8 mouse cellular contexts compared by ENCODE assay signal in the genomic region with DNA sequence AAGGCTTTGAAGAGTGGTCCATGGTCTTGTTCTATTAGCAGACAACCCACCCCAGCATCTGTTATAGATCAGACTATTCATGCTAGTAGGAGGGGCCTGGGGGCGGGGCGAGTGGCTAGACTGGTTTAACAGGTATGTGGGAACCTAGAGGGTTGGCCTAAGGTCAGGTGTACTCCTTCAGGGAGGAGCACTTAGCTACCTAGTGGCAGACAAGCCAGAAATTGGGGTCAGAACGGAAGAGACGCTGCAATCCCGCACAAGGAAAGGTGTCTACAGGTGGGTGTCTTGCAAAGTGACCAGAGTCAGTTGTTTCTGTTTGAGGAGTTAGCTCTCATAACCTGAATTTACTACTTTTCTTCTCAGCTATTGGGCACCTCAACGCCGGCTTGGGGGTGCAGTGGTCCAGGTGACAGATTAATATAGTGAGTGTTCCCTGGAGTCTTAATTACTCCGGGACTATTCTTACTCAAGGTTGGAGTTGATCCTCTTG. TPM values are rescaled to one million over a fixed set of nuclear protein-coding genes. Genes with fewer than 3 reads are reported as not detected.
A peak's percentile ranks its signal among the peaks of the same experiment; 100 is the strongest.
DNase-seq lines count a peak whose midpoint lies in the region; ATAC-seq and TF ChIP-seq lines count a peak whose summit lies in the region.

A gene (plus strand): TSS at position 226 of the 490 bp plus-strand sequence.

- no peaks in the 10 kb centered on the region for H3K9me3 ChIP-seq in E14TG2a.4 (ENCODE audit: low read length)
- H3K9me3 ChIP-seq in hindbrain, embryonic 13.5 days: no peaks in the 10 kb centered on the region
- H3K9me3 ChIP-seq in limb, embryonic 15.5 days: no peaks in the 10 kb centered on the region
- H3K9me3 ChIP-seq in midbrain, postnatal 0 days (ENCODE audit: low read length): no peaks in the 10 kb centered on the region

- DNase-seq in R1 (ENCODE audit: low read depth, low spot score): peak; percentile 92
- no peak for DNase-seq in midbrain, postnatal 0 days (ENCODE audit: low spot score)
- DNase-seq in retina, postnatal 1 day: no peak
- no peak for DNase-seq in frontal cortex, postnatal 25 days (ENCODE audit: low spot score in 2 of 2)

- peaks cover 65% of the 10 kb centered on the region for H3K4me1 ChIP-seq in E14TG2a.4 (replicated peaks; ENCODE audit: low read depth, low read length)
- peaks cover 22% of the 10 kb centered on the region for H3K4me1 ChIP-seq in hindbrain, embryonic 13.5 days (replicated peaks)
- peaks cover 41% of the 10 kb centered on the region for H3K4me1 ChIP-seq in limb, embryonic 15.5 days
- H3K4me1 ChIP-seq in midbrain, postnatal 0 days (ENCODE audit: insufficient read depth, low read length): peaks cover 8% of the 10 kb centered on the region; the same call in 1 of the 2 replicates

- 30% methylated on average over 8 of the region's 8 CpGs for WGBS in hindbrain, embryonic 13.5 days
- 18% methylated on average over 8 of the region's 8 CpGs for WGBS in limb, embryonic 15.5 days
- WGBS in midbrain, postnatal 0 days: 29% methylated on average over 8 of the region's 8 CpGs

- H3K36me3 ChIP-seq in E14TG2a.4 (ENCODE audit: insufficient read depth, low read length): peaks cover 51% of the 10 kb centered on the region
- H3K36me3 ChIP-seq in hindbrain, embryonic 13.5 days: peaks cover 51% of the 10 kb centered on the region
- peaks cover 42% of the 10 kb centered on the region for H3K36me3 ChIP-seq in limb, embryonic 15.5 days
- peaks cover 37% of the 10 kb centered on the region for H3K36me3 ChIP-seq in midbrain, postnatal 0 days (ENCODE audit: insufficient read depth, low read length)

- peak within 1 kb of the TSS; percentile 98 for H3K4me3 ChIP-seq in E14TG2a.4 (replicated peaks; ENCODE audit: low read length)
- H3K4me3 ChIP-seq in hindbrain, embryonic 13.5 days: peak within 1 kb of the TSS; percentile 32
- H3K4me3 ChIP-seq in limb, embryonic 15.5 days: peak within 1 kb of the TSS; percentile 38
- peak within 1 kb of the TSS; percentile 25 for H3K4me3 ChIP-seq in midbrain, postnatal 0 days (ENCODE audit: low read depth, low read length)

- no peak for ATAC-seq in hindbrain, embryonic 13.5 days (ENCODE audit: low FRiP score)
- peak; percentile 27; the same call in 1 of the 2 replicates for ATAC-seq in limb, embryonic 15.5 days (ENCODE audit: insufficient number of reproducible peaks, low FRiP score, low TSS enrichment, low read depth)
- no peak for ATAC-seq in midbrain, postnatal 0 days (ENCODE audit: low FRiP score)
- no peak for ATAC-seq in granulocyte monocyte progenitor cell, adult 5-6 weeks (replicated peaks; ENCODE audit: poor library complexity, severe bottlenecking)

- no peak for TF ChIP-seq CTCF in E14TG2a.4 (conservative IDR thresholded peaks at IDR 0.05; ENCODE audit: low read length)
- no peak for TF ChIP-seq CTCF in midbrain, postnatal 0 days (IDR thresholded peaks at IDR 0.05)

- H3K9ac ChIP-seq in hindbrain, embryonic 13.5 days: peak within 1 kb of the TSS; percentile 65
- H3K9ac ChIP-seq in limb, embryonic 15.5 days: peak within 1 kb of the TSS; percentile 35; the same call in 1 of the 2 replicates
- H3K9ac ChIP-seq in midbrain, postnatal 0 days (replicated peaks; ENCODE audit: low read length, poor library complexity, severe bottlenecking): peak within 1 kb of the TSS; percentile 39; the same call in 1 of the 2 replicates

- H3K27ac ChIP-seq in hindbrain, embryonic 13.5 days: no peak within 1 kb of the TSS
- no peak within 1 kb of the TSS for H3K27ac ChIP-seq in limb, embryonic 15.5 days
- no peak within 1 kb of the TSS for H3K27ac ChIP-seq in midbrain, postnatal 0 days (ENCODE audit: low read depth, low read length)

- H3K27me3 ChIP-seq in E14TG2a.4 (ENCODE audit: insufficient read depth, low read length): peaks cover 28% of the 10 kb centered on the region
- H3K27me3 ChIP-seq in hindbrain, embryonic 13.5 days: peaks cover 47% of the 10 kb centered on the region
- peaks cover 41% of the 10 kb centered on the region; the same call in 1 of the 2 replicates for H3K27me3 ChIP-seq in limb, embryonic 15.5 days
- 0 out of 2 replicates have a peak, but pooled peaks cover 6% of the 10 kb centered on the region for H3K27me3 ChIP-seq in midbrain, postnatal 0 days (ENCODE audit: insufficient read depth, low read length)

- peak within 1 kb of the TSS; percentile 48 for H3K4me2 ChIP-seq in hindbrain, embryonic 13.5 days
- H3K4me2 ChIP-seq in limb, embryonic 15.5 days: peak within 1 kb of the TSS; percentile 66
- H3K4me2 ChIP-seq in midbrain, postnatal 0 days (ENCODE audit: low read depth, low read length, poor library complexity, severe bottlenecking): peak within 1 kb of the TSS; percentile 51

RNA-seq across cellular contexts. Expression of the gene that starts here (rescaled TPM):
- polyA plus RNA-seq in hindbrain, embryonic 13.5 days (2015; fragmentation: Nextera tagmentation; extraction: Ambion mirVana): 0.70 TPM in 2 replicates
- 1.9 and 3.0 TPM in 2 replicates for polyA plus RNA-seq in limb, embryonic 15.5 days (2015; fragmentation: Nextera tagmentation; extraction: Ambion mirVana)
- total RNA-seq in midbrain, postnatal 0 days (2014; rRNA removed): 1.9 and 2.7 TPM in 2 replicates
- polyA plus RNA-seq in midbrain, postnatal 0 days (2015; fragmentation: Nextera tagmentation; extraction: Ambion mirVana): 1.1 and 1.2 TPM in 2 replicates
- 0.92 and 0.95 TPM in 2 replicates for total RNA-seq in granulocyte monocyte progenitor cell, adult 5-6 weeks (2014; fragmentation: Nextera tagmentation)
- 0.26 and 0.88 TPM in 2 replicates for total RNA-seq in granulocyte monocyte progenitor cell, adult 5-6 weeks (2017)

Comparison
In these comparisons a context has a peak if more than half of its experiments do, and no peak if none do; other contexts are left out.
1. H3K4me3 ChIP-seq: peak in every context shown above with its lines; median percentile 98 in E14TG2a.4; 38 in limb, embryonic 15.5 days; 32 in hindbrain, embryonic 13.5 days; 25 in midbrain, postnatal 0 days.